Mouse (Mus musculus) left cerebral cortex, postnatal 25 days (tissue): ENCODE results near the gene Wwp2. TPM values are rescaled to one million over a fixed set of nuclear protein-coding genes. Genes with fewer than 3 reads are reported as not detected.

ENCODE experiments used
- DNase-seq, 2 experiments: peaks; one replicate each; pipeline ENCODE4 v3.0.0; 2022; ENCODE audit warnings: low spot score in 2 of 2, mixed read lengths in 1 of 2
- intact Hi-C: fragments of 180-260 bp; cut with DNase I; formaldehyde crosslinking; loops from one replicate; pipeline ENCODE4 v1.15.1; 2025
- total RNA-seq, 2 experiments: library from RNA; stranded (reverse); gene quantifications; 2 replicates each; pipeline ENCODE4 v1.2.3; 2021

The Wwp2 gene
- total RNA-seq, 2 experiments from 2014 or later = 32.7 to 42.0 TPM

DNA sequence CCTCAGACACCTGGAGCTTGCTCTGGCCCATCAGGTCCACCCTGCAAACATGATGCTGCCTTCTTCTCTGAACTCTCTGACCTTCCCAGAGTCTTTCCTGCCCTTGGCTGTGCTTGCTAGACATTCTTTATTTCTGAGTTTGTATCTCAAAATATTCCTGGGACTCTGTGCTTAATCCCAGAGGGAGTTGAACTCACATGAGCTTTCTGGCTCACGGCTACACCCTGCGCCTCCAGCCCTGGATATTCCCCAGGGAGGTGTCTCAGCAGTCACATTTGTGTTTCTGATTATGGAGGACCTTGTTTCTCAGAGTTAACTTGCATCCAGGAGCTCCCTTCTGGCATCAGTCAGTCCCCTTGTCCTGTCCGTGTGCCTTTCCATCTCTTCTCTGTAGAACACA is 106.0 kb downstream of the Wwp2 start:
- intact Hi-C loops = no loop called here
- no peak for DNase-seq

DNA sequence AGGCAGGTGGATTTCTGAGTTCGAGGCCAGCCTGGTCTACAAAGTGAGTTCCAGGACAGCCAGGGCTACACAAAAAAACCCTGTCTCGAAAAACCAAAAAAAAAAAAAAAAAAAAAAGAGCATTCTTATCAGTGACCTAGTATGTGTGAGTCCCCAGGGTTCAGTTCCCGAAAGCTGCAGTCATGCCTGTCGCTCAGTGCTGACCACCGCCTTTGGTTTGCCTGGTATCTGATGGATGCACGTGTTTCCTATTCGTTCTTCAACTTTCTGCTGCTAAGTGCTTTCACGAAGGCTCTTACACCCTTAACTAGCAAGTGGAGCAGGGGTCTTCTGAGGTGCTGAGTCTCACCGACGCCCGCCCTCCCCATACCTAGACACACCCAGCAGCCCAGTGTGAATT is 107.5 kb downstream of the Wwp2 start:
- intact Hi-C loops = no loop called here
- no peak for DNase-seq

DNA sequence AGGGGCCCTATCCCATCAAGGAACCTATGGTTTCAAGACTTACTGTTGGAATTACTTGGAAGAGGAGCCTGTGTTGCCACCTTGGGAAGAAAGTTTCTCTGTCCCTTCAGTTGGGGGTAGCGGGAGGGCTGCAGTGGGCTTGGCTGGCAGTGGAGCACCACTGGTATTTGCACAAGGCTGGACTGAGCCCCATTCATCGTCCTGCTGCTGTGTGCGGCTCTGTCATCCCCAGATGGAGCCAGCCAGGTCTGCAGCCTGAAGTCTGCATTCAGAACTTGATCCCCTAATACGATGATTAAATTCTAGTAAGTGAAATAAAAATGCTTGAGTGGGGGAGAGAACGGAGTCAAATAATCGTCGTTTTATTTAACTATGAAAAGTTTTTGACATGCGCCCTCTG is 108.0 kb downstream of the Wwp2 start:
- intact Hi-C loops = no loop called here
- DNase-seq = no peak

DNA sequence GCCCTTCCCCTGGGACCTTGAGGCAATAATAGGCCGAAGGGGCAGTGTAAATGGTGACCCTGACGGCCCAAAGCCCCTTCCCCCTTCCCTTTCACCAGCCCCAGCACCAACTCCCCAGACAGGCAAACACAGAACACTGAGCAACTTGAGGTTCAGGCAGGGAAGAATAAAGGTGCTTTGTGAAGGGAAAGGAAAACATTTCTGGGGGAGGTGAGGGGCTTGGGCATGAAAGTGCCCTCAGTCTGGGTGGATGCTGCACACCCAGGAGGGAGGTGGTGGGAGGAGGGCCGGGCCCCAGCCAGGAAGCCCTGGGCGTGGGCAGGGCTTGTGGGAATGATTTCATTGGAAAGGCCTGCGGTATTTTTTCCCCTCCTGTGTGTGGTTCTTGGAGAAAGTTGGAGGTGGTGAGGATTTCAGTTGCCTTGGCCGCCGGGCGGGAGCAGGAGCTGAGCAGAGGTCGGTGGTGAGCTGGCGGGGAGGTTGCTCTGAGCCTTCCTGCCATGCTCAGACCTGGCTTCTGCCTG is 108.5 kb downstream of the Wwp2 start:
- intact Hi-C loops = no loop called here
- peak; percentile 21 to 65 for DNase-seq

DNA sequence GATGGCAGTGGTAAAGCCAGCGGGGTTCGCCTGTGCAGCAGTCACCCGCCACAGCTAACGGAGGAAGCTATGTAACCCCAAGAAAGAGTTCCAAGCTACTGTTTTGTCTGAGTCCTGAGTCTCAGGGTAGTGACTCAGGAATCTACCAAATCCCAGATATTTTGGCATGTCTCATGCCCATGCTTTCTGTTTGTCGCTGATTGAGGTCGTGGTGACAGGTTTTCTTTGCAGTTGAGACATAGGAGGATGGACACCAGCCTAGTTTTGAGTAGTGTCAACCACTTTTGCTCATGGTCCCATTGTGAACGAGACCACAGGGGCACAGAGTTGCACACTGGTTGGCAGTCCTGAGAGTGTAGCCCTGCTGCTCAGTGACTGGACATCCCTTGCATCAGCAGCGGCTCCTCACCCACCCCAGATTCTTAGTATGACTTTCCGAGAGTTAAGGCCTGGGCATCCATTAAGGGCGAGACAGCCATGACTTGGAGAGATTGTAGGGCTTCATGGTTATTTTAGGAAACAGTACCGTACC is 109.5 kb downstream of the Wwp2 start:
- no peak for DNase-seq
- intact Hi-C loops = no loop called here

DNA sequence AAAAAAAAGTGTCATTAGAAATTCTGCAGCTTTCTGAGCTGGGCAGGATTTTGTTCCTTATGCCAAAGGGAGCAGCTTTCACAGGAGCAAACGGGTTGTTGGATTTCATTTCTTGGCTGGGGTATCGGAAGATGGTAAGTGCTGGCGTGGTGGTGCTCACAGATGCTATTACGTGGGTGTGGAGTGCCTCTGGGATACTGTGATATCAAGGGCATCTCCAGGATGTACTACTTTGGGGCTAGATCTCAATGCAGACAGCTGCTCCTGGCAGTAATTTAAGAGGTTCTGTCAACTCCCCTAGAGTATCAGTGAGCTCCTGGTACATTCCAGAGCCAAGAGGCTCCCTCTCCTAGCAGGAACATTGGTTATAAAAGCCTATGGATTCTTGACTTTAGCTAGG is 110.0 kb downstream of the Wwp2 start:
- intact Hi-C loops = no loop called here
- peak; percentile 50 to 77 for DNase-seq

DNA sequence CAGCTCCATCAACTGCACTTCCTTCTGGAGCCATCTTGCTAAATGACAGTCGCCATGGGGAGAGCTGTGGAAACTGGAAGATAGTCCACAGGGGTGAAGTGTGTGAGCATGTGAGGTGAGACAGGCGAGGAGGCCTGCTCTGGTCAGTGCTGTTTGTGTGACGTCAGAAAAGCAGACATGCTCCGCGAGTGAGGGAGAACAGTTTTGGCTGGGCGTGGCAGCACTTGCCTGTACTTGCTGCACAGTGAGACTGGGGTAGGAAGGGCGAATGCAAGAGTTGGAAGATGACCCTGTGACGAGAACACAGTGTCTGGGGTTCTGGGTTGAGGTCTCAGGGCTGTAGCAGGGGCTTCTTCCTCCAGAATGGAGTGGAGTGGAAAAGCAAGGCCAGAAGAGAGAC is 110.7 kb downstream of the Wwp2 start:
- no peak for DNase-seq
- intact Hi-C loops = no loop called here

DNA sequence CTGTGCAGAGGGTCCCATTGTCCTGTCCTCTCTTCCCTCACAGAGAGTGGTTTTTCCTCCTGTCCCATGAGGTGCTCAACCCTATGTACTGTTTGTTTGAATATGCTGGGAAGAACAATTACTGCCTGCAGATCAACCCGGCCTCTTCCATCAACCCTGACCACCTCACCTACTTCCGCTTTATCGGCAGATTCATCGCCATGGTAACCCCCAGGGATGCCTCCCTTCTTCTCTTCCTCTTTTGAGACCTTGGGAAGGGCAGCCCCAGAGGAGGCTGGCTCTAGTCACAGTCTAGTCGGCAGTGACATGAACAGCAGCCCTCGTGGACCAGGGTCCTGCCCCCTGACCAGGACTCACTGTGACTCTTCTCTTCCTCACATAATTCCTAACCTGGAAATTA is 116.1 kb downstream of the Wwp2 start:
- intact Hi-C loops = no loop called here

DNA sequence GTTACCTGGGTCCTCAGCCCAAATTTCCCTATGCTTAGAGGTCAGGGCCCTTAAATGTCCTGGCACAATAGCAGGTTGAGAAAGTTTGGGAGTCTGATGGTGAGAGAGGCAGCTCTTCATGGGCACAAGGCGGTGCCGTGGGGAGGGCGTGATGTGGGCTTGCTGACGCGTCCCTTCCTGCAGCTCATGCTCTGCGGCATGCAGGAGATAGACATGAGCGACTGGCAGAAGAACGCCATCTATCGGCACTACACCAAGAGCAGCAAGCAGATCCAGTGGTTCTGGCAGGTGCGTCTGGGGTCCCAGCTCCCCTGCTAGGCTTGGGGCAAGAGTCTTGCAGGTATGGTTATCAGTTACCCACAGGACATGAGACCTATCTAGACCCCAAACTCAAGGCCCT is 119.1 kb downstream of the Wwp2 start:
- DNase-seq = no peak
- intact Hi-C loops = no loop called here

More for the DNA sequence above, 116.1 kb downstream of the Wwp2 start:
- DNase-seq = no peak

DNA sequence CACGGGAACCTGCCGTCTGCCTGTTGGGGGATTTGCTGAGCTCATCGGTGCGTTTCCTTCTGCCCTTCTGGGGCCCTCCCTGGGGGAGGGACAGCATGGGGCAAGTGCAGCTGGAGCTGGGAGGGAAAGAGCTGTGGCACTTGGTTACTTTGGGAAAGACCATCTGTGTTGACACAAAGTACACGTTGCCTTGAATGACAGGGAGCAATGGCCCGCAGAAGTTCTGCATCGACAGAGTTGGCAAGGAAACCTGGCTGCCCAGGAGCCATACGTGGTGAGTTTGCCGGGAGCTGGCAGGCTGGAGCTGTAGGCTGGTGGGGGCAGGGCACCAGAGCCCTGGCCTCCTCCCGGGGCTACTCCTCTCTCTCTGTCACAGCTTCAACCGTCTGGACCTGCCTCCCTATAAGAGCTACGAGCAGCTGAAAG is 120.4 kb downstream of the Wwp2 start:
- DNase-seq = no peak
- intact Hi-C loops = no loop called here

DNA sequence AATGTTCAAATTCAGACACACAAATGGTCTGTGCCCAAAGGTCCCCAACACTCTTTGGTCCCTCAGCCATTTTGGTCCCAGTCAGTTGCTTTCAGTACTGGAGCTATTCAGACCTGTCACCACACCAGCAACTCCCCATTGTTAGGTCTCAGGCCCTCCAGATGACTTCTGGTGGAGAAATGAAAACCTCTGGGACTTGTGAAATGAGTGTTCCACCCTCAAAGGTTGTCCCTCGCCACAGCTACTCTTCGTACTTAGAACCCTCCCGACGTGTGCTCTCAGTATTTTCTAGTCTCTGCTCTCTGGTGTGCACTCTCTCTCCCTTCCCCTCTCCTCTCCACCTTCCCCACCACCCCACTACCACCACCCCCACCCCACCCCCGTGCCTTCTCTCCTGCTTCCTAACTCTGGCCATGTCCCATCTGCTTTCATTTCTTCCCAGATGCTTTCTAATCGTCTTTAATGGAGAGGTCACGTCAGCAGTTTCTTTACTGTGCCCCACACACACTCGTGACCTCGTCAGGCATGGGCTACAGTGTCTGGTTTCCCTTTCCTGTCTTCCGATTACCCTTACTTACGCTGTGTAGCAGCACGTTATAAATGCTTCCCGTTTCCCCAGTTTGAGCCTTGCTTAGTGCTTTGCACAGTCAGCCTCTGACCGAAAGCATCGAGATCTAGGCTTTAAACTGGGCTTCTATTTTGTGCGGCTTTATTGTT is 124.8 kb downstream of the Wwp2 start:
- no peak for DNase-seq
- intact Hi-C loops = no loop called here

DNA sequence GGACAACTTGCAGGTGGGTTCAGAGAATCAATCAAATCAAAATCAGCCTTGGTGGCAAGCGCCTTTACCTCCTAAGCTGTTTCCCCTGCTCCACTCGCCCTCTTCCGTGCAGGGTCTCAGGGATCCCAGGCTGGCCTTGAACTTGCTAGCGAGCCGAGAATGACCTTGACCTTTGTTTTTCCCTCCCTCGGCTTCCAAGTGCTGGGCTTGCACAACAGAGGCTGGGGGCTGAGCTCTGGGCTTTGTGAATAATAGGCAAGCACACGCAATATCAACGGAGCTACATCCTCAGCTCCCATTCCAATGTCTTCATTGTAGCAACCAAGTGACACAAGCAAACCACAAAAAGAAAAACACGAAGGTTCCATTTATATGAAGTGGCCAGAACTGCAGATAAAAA is 126.0 kb downstream of the Wwp2 start:
- intact Hi-C loops = no loop called here
- DNase-seq = no peak

DNA sequence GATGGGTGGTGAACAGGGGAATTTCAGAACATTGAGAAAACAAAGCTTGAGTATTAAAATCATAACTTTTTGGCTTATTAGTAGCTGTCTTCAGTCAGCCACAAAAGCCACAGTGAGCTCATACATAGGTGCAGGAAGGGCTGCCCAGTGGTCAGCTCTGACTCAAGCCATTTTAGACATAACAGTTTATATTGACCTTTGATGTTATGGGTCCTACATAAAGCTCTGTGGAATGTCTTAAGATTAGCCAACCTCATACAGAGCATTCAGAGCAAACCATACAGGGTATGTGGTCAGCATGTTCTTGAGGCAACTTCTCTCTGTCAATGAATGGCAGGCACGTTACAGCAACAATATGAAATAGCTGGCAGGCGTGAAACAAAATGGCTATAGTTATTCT is 134.9 kb downstream of the Wwp2 start:
- DNase-seq = no peak
- intact Hi-C loops = no loop called here

DNA sequence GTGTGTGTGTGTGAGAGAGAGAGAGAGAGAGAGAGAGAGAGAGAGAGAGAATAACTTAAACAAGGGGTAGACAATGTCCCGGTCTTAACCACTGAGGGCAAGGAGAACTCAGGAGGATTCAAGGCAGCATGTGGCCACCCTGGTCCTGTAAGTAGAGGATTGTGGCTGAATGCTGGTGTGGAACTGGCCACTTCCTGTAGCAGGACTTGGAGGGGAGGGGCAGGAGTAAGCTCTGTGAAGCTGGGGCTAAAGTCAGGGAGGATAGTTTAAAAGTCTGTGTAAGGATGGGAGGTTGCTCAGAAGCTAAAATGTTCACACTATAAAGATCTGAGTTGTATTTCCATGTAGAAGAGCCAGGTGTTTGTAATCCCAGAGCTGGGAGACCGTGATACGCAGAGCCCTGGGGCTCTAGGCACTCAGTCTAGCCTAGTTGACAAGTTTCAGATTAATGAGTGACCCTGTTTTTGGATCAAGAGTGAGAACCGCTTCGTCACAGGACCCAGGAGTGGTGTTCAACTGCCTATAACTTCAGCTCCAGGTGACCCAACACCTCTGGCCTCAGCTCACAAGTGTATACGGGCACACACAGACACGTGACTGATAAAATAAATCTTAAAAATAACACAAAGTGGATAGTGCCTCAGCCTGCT is 135.4 kb downstream of the Wwp2 start:
- no peak for DNase-seq
- intact Hi-C loops = no loop called here

DNA sequence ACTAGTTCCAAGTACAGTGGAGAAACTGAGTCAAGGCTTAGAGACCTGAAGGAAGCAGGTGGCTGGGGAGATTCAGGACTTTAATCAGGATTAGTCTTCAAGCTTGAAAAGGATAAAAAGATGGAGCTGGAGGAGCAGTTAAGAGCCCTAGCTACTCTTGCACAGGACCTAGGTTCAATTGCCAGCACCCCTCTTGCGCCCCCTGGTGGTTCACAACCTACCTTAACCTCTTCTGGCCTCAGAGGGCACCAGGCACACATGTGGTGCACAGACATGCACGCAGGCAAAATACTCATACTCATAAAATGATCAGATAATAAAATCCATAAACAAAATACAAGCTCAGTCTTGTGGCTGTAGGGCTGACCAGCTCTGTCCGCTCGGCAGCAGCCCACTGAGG is 136.3 kb downstream of the Wwp2 start:
- intact Hi-C loops = no loop called here
- DNase-seq = peak in 1 of 2 experiments; percentile 53

DNA sequence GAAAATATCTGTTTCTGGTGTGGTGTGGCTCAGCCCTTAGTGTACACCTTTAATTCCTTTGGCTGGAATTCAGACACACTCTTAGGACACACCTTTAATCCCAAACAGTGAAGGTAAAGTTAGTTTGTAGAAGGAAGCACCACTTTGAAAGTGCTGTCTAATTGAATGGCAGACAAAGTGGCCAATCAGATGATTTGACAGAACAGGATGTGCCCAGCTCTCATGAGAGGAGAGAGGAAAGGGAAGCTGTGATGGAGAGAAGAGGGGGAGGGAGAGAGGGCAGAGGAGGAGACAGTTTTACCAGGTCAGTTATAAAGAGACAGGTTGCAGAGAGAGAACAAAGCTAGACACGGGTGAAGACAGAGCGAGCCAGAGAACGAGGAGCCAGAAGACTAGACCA is 138.6 kb downstream of the Wwp2 start:
- intact Hi-C loops = no loop called here
- no peak for DNase-seq

DNA sequence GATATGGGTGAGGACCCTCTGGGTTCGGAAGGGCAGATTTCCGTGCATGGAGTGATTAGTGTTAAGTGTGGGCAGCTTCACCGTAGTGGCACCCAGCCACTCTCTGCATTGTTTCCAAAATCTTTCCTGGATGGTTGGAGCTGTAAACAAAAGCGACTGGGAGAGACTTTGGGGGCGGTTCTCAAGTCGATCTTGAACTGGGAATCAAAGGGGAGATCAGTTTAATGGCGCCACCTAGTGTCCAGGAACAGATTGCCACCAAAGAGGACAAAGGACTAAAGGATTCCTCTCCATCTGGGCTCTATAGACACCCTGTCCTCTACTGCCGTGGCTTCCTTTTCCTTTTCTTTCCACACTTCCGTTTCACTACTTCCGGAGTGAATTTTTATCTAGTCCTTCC is 140.5 kb downstream of the Wwp2 start:
- intact Hi-C loops = loop anchor here (1.0 kb wide), 1 partner anchor 121 kb away; no protein-coding TSS in a partner anchor
- peak; percentile 82 to 90 for DNase-seq

DNA sequence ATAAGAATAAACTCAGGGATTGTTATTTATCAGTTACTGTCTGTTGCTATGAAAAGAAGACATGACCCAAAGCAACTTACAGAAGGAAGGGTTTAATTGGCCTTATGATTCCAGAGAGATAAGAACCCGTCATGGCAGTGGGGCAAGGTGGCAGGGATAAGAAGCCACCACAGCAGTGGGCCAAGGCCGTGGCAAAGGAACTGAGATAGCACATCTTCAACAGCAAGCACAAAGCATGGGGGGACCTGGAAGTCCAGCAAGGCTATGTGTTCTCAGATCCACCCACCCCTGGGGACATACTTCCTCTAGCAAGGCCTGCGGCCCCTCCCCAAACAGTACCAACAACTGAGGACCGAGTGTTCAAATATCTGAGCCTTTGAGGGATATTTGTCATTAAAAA is 141.5 kb downstream of the Wwp2 start:
- no peak for DNase-seq
- intact Hi-C loops = no loop called here

DNA sequence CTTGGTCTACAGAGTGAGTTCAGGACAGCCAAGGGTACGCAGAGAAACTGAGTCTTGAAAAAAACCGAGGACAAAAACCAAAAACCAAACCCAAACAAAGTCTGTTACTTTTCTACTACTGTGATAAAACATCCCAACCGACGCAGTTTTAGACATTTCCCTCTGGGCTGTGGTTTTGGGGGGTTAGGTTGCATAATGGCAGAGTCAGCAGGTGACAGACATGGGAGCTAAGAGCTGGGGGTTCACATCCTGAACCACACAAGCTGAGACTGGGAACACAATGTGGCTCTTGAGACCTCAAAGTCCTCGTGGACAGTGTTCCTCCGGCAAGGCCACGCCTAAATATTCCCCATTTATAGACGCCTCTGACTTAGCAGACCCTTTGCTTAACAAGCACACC is 142.0 kb downstream of the Wwp2 start:
- intact Hi-C loops = no loop called here
- DNase-seq = no peak

DNA sequence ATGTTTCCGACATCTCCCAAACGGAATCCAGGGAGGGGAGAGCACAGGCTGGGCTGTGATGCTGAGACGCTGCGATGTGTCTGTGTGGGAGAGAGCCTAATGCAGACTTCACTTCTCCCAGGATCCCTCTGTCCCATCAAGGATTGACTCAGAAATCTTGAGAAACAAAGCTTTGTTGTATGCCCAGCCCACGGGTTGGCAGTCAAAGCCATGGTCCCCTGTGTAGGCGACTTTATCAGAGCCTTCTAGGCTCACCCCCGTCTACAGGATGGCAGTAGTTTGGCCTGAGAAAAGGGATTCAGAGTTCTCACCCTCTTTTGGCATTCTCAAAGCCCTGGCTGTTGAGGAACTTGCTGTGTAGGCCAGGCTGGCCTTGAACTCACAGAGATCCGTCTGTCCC is 142.4 kb downstream of the Wwp2 start:
- DNase-seq = peak in 1 of 2 experiments; percentile 16

DNA sequence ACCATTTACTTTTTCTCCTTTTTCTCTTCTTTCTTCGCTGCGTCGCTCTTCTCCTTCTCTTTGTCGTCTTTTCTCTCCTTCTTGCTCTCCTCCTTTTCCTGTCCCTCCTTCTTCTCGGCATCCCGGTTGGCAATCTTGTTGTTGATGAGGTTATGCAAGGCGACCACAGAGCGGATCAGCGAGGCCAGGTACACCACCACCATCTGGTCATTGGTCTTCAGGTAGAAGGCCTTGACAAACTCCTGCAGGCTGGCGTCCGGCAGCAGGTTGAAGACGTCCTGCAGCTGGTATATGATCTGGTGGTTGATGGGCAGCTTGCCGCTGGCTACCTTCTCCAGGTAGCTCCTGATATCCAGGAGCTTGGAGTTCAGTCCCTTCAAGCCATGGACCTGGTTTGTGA is 144.7 kb downstream of the Wwp2 start:
- no peak for DNase-seq
- intact Hi-C loops = no loop called here

More for the DNA sequence above, 142.4 kb downstream of the Wwp2 start:
- intact Hi-C loops = no loop called here
